Mouse (Mus musculus) v-Abl transformed pro-B cells (cell line): Measurements from ENCODE around the gene Banp.

Experiments used
- in situ Hi-C, 2 experiments: fragments of 400-800 bp; cut with MboI; formaldehyde crosslinking; loops; one replicate each; pipeline ENCODE4 v1.15.1; 2025; ENCODE audit not compliant: unreplicated experiment in 2 of 2

Banp gene

GRCm38 (mm10) chr8:121924681-121925080 lies 24.9 kb upstream of the Banp start:
- in situ Hi-C loops = loop anchor here (25.0 kb wide), 1 partner anchor 337 kb away; the partner anchor contains the start of genes Fbxo31 (in 2 of the 2) and Map1lc3b (in 2 of the 2)

GRCm38 (mm10) chr8:121925624-121926023 lies 23.9 kb upstream of the Banp start:
- in situ Hi-C loops = loop anchor here (25.0 kb wide), 1 partner anchor 338 kb away; the partner anchor contains the start of genes Fbxo31 (in 2 of the 2) and Map1lc3b (in 2 of the 2)

GRCm38 (mm10) chr8:121926266-121926665 lies 23.3 kb upstream of the Banp start:
- in situ Hi-C loops = loop anchor here (25.0 kb wide), 1 partner anchor 339 kb away; the partner anchor contains the start of genes Fbxo31 (in 2 of the 2) and Map1lc3b (in 2 of the 2)

- in situ Hi-C loops = loop anchor here (25.0 kb wide), 1 partner anchor 340 kb away; the partner anchor contains the start of genes Fbxo31 (in 2 of the 2) and Map1lc3b (in 2 of the 2)
Measured at GRCm38 (mm10) chr8:121927316-121927715, 22.2 kb upstream of the Banp start.

GRCm38 (mm10) chr8:121930047-121930446 lies 19.5 kb upstream of the Banp start:
- in situ Hi-C loops = loop anchor here (5.0 to 25.0 kb wide), 4 partner anchors 78 to 343 kb away; partner anchors contain the start of genes Fbxo31 (in 2 of the 2) and Map1lc3b (in 2 of the 2)

- in situ Hi-C loops = loop anchor here (5.0 to 25.0 kb wide), 4 partner anchors 79 to 344 kb away; partner anchors contain the start of genes Fbxo31 (in 2 of the 2) and Map1lc3b (in 2 of the 2)
Measured at GRCm38 (mm10) chr8:121931571-121931970, 18.0 kb upstream of the Banp start.

- in situ Hi-C loops = loop anchor here (5.0 to 25.0 kb wide), 4 partner anchors 80 to 345 kb away; partner anchors contain the start of genes Fbxo31 (in 2 of the 2) and Map1lc3b (in 2 of the 2)
Measured at GRCm38 (mm10) chr8:121932026-121932667, 17.4 kb upstream of the Banp start.

GRCm38 (mm10) chr8:121932668-121933520 lies 16.7 kb upstream of the Banp start:
- in situ Hi-C loops = loop anchor here (5.0 to 25.0 kb wide), 4 partner anchors 81 to 346 kb away; partner anchors contain the start of genes Fbxo31 (in 2 of the 2) and Map1lc3b (in 2 of the 2)

GRCm38 (mm10) chr8:121934506-121934905 lies 15.0 kb upstream of the Banp start:
- in situ Hi-C loops = loop anchor here (5.0 to 25.0 kb wide), 4 partner anchors 82 to 347 kb away; partner anchors contain the start of genes Fbxo31 (in 2 of the 2) and Map1lc3b (in 2 of the 2)

GRCm38 (mm10) chr8:121934923-121935322 lies 14.6 kb upstream of the Banp start:
- in situ Hi-C loops = loop anchor here (5.0 to 25.0 kb wide), 4 partner anchors 83 to 348 kb away; partner anchors contain the start of genes Fbxo31 (in 2 of the 2) and Map1lc3b (in 2 of the 2)

GRCm38 (mm10) chr8:121935341-121936294 lies 13.9 kb upstream of the Banp start:
- in situ Hi-C loops = loop anchor here (10.0 to 25.0 kb wide), 3 partner anchors 181 to 348 kb away; partner anchors contain the start of genes Fbxo31 (in 2 of the 2) and Map1lc3b (in 2 of the 2)

- in situ Hi-C loops = loop anchor here (10.0 to 25.0 kb wide), 3 partner anchors 182 to 349 kb away; partner anchors contain the start of genes Fbxo31 (in 2 of the 2) and Map1lc3b (in 2 of the 2)
Measured at GRCm38 (mm10) chr8:121936391-121936790, 13.2 kb upstream of the Banp start.

- in situ Hi-C loops = loop anchor here (10.0 to 25.0 kb wide), 3 partner anchors 184 to 351 kb away; partner anchors contain the start of genes Fbxo31 (in 2 of the 2) and Map1lc3b (in 2 of the 2)
Measured at GRCm38 (mm10) chr8:121938732-121939131, 10.8 kb upstream of the Banp start.

- in situ Hi-C loops = loop anchor here (25.0 kb wide), 1 partner anchor 356 kb away; the partner anchor contains the start of genes Fbxo31 (in 2 of the 2) and Map1lc3b (in 2 of the 2)
Measured at GRCm38 (mm10) chr8:121943057-121943540, 6.5 kb upstream of the Banp start.

GRCm38 (mm10) chr8:121943716-121944115 lies 5.8 kb upstream of the Banp start:
- in situ Hi-C loops = loop anchor here (25.0 kb wide), 1 partner anchor 356 kb away; the partner anchor contains the start of genes Fbxo31 (in 2 of the 2) and Map1lc3b (in 2 of the 2)

- in situ Hi-C loops = loop anchor here (25.0 kb wide), 1 partner anchor 358 kb away; the partner anchor contains the start of genes Fbxo31 (in 2 of the 2) and Map1lc3b (in 2 of the 2)
Measured at GRCm38 (mm10) chr8:121944831-121945230, 4.7 kb upstream of the Banp start, which contains the start of gene Car5a. Gene Car5a (minus strand): TSS chr8:121944904.

GRCm38 (mm10) chr8:121946351-121946750 lies 3.2 kb upstream of the Banp start:
- in situ Hi-C loops = loop anchor here (25.0 kb wide), 1 partner anchor 359 kb away; the partner anchor contains the start of genes Fbxo31 (in 2 of the 2) and Map1lc3b (in 2 of the 2)
